Mouse (Mus musculus) spleen, postnatal 36 days (tissue): Measurements from ENCODE around the gene Tmie.
A peak's percentile ranks its signal among the peaks of the same experiment; 100 is the strongest.

ENCODE experiments used
- DNase-seq, 2 experiments: peaks; one replicate each; pipeline ENCODE4 v3.0.0; 2022; ENCODE audit warnings: low spot score in 2 of 2, mixed read lengths in 1 of 2

The Tmie gene

DNA sequence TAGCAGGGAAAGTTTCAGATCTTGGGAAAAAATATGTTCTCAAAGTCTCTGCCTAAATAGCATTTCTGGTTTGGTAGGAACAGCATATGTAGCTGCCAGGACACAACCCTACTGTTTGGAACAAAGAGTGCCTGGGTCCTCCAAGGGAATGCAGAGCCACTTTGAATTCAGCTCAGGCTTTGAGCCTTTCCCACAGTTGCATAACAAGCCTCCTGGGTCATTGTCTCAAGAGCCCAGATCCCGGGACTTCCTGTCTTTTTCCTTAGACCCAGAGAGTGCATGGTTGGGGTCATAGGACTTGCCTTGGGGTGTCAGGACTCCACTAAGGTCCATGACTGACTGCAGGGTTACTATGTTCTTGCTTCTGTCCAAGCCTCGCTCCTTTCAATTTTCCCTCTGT, 43.8 kb downstream of the Tmie start:
- DNase-seq: no peak

DNA sequence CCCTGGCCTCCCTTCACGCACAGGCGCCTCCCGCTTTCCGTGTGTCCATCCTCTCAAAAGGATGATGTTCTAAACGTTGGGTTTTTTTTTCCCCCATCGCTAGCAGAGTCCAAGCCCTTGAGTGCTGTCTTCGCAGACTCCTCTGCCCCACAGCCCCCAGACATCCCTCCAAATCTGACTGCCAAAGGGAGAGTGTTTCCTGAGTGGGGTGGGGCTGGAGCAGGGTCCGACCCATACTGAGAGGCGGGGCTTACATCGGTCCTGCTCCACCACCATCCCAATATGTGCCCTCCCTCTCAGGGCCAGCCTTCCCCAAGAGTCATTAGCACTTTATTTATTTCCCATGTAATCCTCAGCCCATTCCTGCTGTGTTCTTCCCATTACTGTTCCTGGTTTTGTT, 45.0 kb downstream of the Tmie start:
- no peak for DNase-seq

DNA sequence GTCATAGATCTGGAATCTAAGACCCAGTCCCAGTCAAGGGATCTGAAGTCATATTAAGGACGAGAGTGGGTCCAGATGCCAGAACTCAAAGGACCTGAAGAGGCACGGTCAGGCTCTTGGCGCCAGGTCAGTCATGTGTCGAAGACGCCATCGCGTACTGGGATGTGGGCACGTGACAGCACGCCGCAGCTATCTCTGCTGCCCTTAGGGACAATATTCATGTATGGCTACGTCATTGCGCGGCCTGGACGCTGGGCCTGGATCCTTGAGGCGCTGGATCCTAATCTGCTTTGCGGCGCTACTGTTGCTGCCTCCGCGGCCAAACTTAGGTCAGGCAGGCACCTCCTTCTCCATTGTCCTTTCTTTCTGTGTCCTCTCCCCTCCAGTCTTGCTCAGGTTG, 45.5 kb downstream of the Tmie start, which contains the start of gene Prss45:
Prss45 (plus strand) TSS at position 178 of the 400 bp plus-strand sequence.
- no peak for DNase-seq

DNA sequence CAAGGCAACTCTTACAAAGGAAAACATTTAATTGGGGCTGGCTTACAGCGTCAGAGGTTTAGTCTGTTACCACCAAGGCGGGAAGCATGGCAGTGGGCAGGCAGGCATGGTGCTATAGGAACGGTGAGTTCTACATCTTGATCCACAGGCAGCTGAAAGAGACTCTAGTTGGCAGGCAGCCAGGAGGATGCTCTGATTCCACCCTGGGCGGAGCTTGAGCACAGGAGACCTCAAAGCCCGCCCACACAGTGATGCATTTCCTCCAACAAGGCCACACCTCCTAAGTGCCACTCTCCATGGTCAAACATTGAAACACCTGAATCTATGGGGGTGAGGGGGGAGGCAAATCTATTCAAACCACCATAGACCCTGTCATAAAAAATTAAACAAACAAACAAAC, 46.9 kb downstream of the Tmie start:
- no peak for DNase-seq

DNA sequence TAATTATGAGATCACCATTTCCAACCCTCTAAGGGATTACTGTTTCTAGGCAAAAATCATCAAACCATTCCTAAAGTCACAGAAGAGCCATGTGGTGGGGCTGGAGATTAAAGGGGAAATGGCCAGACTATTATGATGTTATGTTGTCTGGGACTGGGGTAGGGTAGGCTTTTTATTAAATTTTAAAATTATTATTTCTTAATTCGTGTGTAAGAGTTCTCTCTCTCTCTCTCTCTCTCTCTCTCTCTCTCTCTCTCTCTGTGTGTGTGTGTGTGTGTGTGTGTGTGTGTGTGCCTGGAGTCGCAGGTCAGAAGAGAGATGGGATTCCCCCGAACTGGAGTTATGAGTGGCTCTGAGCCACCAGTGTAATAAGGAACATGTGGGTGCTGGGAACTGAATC, 53.5 kb downstream of the Tmie start, which contains the start of gene Prss43:
Prss43 (plus strand) TSS at position 301 of the 400 bp plus-strand sequence.
- DNase-seq: no peak

DNA sequence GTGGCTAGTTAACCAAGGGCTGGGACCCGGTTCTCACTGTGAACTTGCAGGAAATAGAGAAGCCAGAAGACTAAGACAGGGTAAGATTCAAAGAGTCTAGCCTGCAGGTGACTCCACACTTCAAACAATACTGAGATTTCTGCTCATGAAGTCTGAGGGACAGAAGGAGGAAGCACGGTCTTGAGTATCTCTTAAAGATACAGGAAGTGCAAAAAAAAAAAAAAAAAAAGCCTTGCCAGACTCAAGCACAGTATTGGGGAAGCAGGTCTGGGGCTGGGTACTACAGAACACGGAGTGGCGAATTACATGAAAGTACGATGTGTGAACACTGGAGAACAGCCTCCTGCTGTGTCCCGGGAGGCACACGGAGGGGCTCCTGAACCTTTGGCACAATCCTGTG, 54.1 kb downstream of the Tmie start:
- DNase-seq: peak; percentile 8 to 16

DNA sequence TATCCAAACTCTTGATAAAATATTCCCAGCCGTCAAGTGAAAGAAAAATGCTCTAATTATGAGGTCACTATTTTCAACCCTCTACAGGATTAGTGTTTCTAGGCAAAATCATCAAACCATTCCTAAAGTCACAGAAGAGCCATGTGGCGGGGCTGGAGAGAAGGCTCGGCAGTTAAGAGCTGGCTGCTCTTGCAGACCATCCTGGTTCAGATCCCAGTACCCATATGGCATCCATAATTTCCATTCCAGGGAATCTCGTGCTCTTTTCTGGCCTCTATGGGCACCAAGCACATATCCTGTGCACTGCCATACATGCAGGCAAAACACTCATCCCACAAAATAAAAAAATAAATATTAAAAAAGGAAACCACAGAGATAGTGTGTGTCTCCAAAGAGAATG, 54.5 kb downstream of the Tmie start:
- no peak for DNase-seq

DNA sequence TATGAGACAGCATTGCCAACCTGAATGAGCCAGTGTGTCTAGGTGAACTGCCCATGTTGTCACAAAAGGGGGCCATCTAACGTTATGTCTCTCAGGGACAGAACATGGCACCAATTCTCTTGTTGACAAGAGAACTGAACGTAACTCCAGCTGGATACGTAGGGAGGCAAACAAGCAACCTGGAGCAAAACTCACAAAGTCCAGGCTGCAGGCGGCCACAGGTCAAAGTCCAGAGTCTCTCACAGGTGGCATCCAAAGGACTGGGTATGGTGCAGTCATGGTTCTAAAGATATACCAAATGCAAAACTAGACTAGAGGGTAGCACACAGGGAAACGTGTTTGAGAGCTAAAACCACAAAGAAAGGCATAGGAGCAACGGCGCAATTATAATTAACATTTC, 58.5 kb downstream of the Tmie start:
- no peak for DNase-seq

DNA sequence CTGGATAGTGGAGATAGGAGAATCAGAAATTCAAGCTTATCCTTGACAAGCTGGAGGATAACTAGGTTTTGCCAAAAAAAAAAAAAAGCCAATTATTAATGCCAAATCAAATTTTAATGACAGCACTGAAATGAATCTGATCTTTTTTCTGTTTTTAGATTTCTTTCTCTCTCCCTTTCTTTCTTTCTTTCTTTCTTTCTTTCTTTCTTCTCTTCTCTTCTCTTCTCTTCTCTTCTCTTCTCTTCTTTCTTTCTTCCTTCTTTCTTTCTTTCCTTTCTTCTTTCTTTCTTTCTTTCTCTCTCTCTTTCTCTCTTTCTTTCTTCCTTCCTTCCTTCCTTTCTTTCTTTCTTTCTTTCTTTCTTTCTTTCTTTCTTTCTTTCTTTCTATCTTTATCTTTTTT, 59.4 kb downstream of the Tmie start:
- DNase-seq: peak in 1 of 2 experiments; percentile 23
